Mouse (Mus musculus) limb, embryonic 13.5 days (tissue): ENCODE measurements around the gene Zbtb46. TPM values are rescaled to one million over a fixed set of nuclear protein-coding genes. Genes with fewer than 3 reads are reported as not detected.

Experiments used
- ATAC-seq: fragments of 200-750 bp; cut with Nextera tagmentation; 2 replicates; pipeline ENCODE4 v1.8.0; 2017; ENCODE audit warnings: low read depth, moderate number of reproducible peaks, moderate TSS enrichment; ENCODE audit not compliant: low FRiP score
- H3K27ac ChIP-seq: fragments of 300-500 bp; sonication (generic); 2 replicates; pipeline ENCODE4 v1.5.1; 2015; ENCODE audit warnings: inconsistent platforms, mild to moderate bottlenecking, moderate library complexity
- H3K27me3 ChIP-seq: fragments of 300-500 bp; sonication (generic); 2 replicates; pipeline ENCODE4 v1.6.1; 2015; ENCODE audit warnings: mild to moderate bottlenecking, inconsistent platforms
- H3K36me3 ChIP-seq: fragments of 300-500 bp; sonication (generic); 2 replicates; pipeline ENCODE4 v1.6.1; 2015; ENCODE audit warnings: inconsistent platforms, mild to moderate bottlenecking, moderate library complexity
- H3K4me1 ChIP-seq: fragments of 300-500 bp; sonication (generic); 2 replicates; pipeline ENCODE4 v1.6.1; 2015; ENCODE audit warnings: inconsistent platforms
- H3K4me2 ChIP-seq: fragments of 300-500 bp; sonication (generic); replicated peaks from 2 replicates; pipeline ENCODE4 v1.6.1; 2015; ENCODE audit warnings: inconsistent platforms, mild to moderate bottlenecking, moderate library complexity
- H3K4me3 ChIP-seq: fragments of 300-500 bp; sonication (generic); 2 replicates; pipeline ENCODE4 v1.5.1; 2015; ENCODE audit warnings: moderate library complexity, mild to moderate bottlenecking, inconsistent platforms
- H3K9ac ChIP-seq: fragments of 300-500 bp; sonication (generic); 2 replicates; pipeline ENCODE4 v1.6.1; 2015; ENCODE audit warnings: mild to moderate bottlenecking, inconsistent platforms
- H3K9me3 ChIP-seq: fragments of 300-500 bp; sonication (generic); 2 replicates; pipeline ENCODE4 v1.6.1; 2016; ENCODE audit warnings: inconsistent platforms
- WGBS: fragments of 180-500 bp; shearing (Covaris S2); methylation state at CpG from one replicate; pipeline ENCODE4 v1.1.7; 2015; 5-methylcytosine and 5-hydroxymethylcytosine counted together
- polyA plus RNA-seq: library from polyadenylated mRNA; unstranded; fragments of >200 nt; fragmentation: Nextera tagmentation; extraction: Ambion mirVana; gene quantifications from 2 replicates; pipeline ENCODE4 v1.2.1, GENCODE M21; 2015

The Zbtb46 gene
- polyA plus RNA-seq, 1 experiment from 2014 or later: 5.7 TPM

- peak overlapping the region; percentile 45; the same call in 1 of the 2 replicates for H3K27ac ChIP-seq
- H3K4me2 ChIP-seq: peak overlapping the region; percentile 23
- no peaks in the 10 kb centered on the region for H3K9me3 ChIP-seq
- no peaks in the 10 kb centered on the region for H3K36me3 ChIP-seq
- H3K9ac ChIP-seq: 0 out of 2 replicates have a peak overlapping the region, but pooled peaks have one; percentile 19
- no peak overlapping the region for H3K4me3 ChIP-seq
- H3K27me3 ChIP-seq: no peaks in the 10 kb centered on the region
- peak; percentile 58; the same call in 1 of the 2 replicates for ATAC-seq
- peaks cover 24% of the 10 kb centered on the region for H3K4me1 ChIP-seq
- 28% methylated on average over 5 of the region's 5 CpGs for WGBS
These were observed 28.4 kb upstream of the Zbtb46 start for GRCm38 (mm10) chr2:181487338-181488277.

- Histone ChIP-seq H3K9ac (no peak overlapping the region), H3K27me3 (no peaks in the 10 kb centered on the region), H3K4me3 (no peak overlapping the region), H3K27ac (no peak overlapping the region), H3K9me3 (no peaks in the 10 kb centered on the region), H3K4me2 (no peak overlapping the region), H3K4me1 (peaks cover 24% of the 10 kb centered on the region), H3K36me3 (no peaks in the 10 kb centered on the region)
- no peak for ATAC-seq
- WGBS: 7% methylated on average over 1 of the region's 1 CpGs
These were observed 26.5 kb upstream of the Zbtb46 start for GRCm38 (mm10) chr2:181485741-181486140.

- no peak overlapping the region for H3K4me3 ChIP-seq
- no peak overlapping the region for H3K9ac ChIP-seq
- 81% methylated on average over 6 of the region's 6 CpGs for WGBS
- no peaks in the 10 kb centered on the region for H3K36me3 ChIP-seq
- H3K4me2 ChIP-seq: no peak overlapping the region
- H3K4me1 ChIP-seq: peaks cover 24% of the 10 kb centered on the region
- no peaks in the 10 kb centered on the region for H3K27me3 ChIP-seq
- no peak overlapping the region for H3K27ac ChIP-seq
- no peaks in the 10 kb centered on the region for H3K9me3 ChIP-seq
- ATAC-seq: no peak
These were observed 25.4 kb upstream of the Zbtb46 start for GRCm38 (mm10) chr2:181484456-181485233.

- Histone ChIP-seq H3K27ac (no peak overlapping the region), H3K4me2 (no peak overlapping the region; the same call in 1 of the 2 replicates), H3K4me3 (no peak overlapping the region), H3K27me3 (no peaks in the 10 kb centered on the region), H3K9me3 (no peaks in the 10 kb centered on the region), H3K9ac (0 out of 2 replicates have a peak overlapping the region, but pooled peaks have one; percentile 13), H3K4me1 (peaks cover 24% of the 10 kb centered on the region), H3K36me3 (no peaks in the 10 kb centered on the region)
- ATAC-seq: no peak
- WGBS: 37% methylated on average over 7 of the region's 7 CpGs
These were observed 24.5 kb upstream of the Zbtb46 start for GRCm38 (mm10) chr2:181483562-181484318.

GRCm38 (mm10) chr2:181483120-181483519 lies 23.9 kb upstream of the Zbtb46 start:
- no peak overlapping the region for H3K9ac ChIP-seq
- H3K4me1 ChIP-seq: peaks cover 22% of the 10 kb centered on the region
- H3K36me3 ChIP-seq: no peaks in the 10 kb centered on the region
- no peaks in the 10 kb centered on the region for H3K9me3 ChIP-seq
- no peak overlapping the region for H3K4me2 ChIP-seq
- no peak for ATAC-seq
- no peak overlapping the region for H3K4me3 ChIP-seq
- H3K27me3 ChIP-seq: no peaks in the 10 kb centered on the region
- H3K27ac ChIP-seq: no peak overlapping the region
- 58% methylated on average over 2 of the region's 2 CpGs for WGBS

GRCm38 (mm10) chr2:181472256-181472827 lies 13.1 kb upstream of the Zbtb46 start:
- H3K4me2 ChIP-seq: no peak overlapping the region
- H3K27ac ChIP-seq: no peak overlapping the region
- no peak overlapping the region for H3K4me3 ChIP-seq
- no peaks in the 10 kb centered on the region for H3K36me3 ChIP-seq
- no peak for ATAC-seq
- 68% methylated on average over 1 of the region's 1 CpGs for WGBS
- H3K27me3 ChIP-seq: no peaks in the 10 kb centered on the region
- H3K9me3 ChIP-seq: no peaks in the 10 kb centered on the region
- no peak overlapping the region for H3K9ac ChIP-seq
- H3K4me1 ChIP-seq: peaks cover 4% of the 10 kb centered on the region; the same call in 1 of the 2 replicates

GRCm38 (mm10) chr2:181471246-181471645 lies 12.0 kb upstream of the Zbtb46 start:
- H3K4me2 ChIP-seq: no peak overlapping the region
- H3K27ac ChIP-seq: no peak overlapping the region
- 44% methylated on average over 5 of the region's 5 CpGs for WGBS
- no peaks in the 10 kb centered on the region for H3K9me3 ChIP-seq
- H3K4me1 ChIP-seq: peaks cover 4% of the 10 kb centered on the region; the same call in 1 of the 2 replicates
- H3K36me3 ChIP-seq: no peaks in the 10 kb centered on the region
- no peak for ATAC-seq
- no peak overlapping the region for H3K9ac ChIP-seq
- H3K4me3 ChIP-seq: no peak overlapping the region
- no peaks in the 10 kb centered on the region for H3K27me3 ChIP-seq

GRCm38 (mm10) chr2:181470285-181470684 lies 11.1 kb upstream of the Zbtb46 start:
- peaks cover 4% of the 10 kb centered on the region; the same call in 1 of the 2 replicates for H3K4me1 ChIP-seq
- H3K9ac ChIP-seq: no peak overlapping the region
- H3K4me2 ChIP-seq: no peak overlapping the region
- H3K27ac ChIP-seq: no peak overlapping the region
- H3K9me3 ChIP-seq: no peaks in the 10 kb centered on the region
- no peaks in the 10 kb centered on the region for H3K36me3 ChIP-seq
- no peak for ATAC-seq
- H3K4me3 ChIP-seq: no peak overlapping the region
- WGBS: 61% methylated on average over 2 of the region's 2 CpGs
- H3K27me3 ChIP-seq: 0 out of 2 replicates have a peak, but pooled peaks cover 5% of the 10 kb centered on the region

GRCm38 (mm10) chr2:181465423-181465822 lies 6.2 kb upstream of the Zbtb46 start:
- no peak overlapping the region for H3K4me2 ChIP-seq
- H3K27ac ChIP-seq: no peak overlapping the region
- H3K4me1 ChIP-seq: peaks cover 3% of the 10 kb centered on the region; the same call in 1 of the 2 replicates
- H3K4me3 ChIP-seq: no peak overlapping the region
- H3K9ac ChIP-seq: no peak overlapping the region
- 55% methylated on average over 3 of the region's 3 CpGs for WGBS
- H3K36me3 ChIP-seq: no peaks in the 10 kb centered on the region
- H3K27me3 ChIP-seq: peaks cover 49% of the 10 kb centered on the region
- ATAC-seq: no peak
- H3K9me3 ChIP-seq: no peaks in the 10 kb centered on the region

- no peak overlapping the region for H3K27ac ChIP-seq
- 45% methylated on average over 7 of the region's 7 CpGs for WGBS
- H3K27me3 ChIP-seq: peaks cover 68% of the 10 kb centered on the region
- no peaks in the 10 kb centered on the region for H3K9me3 ChIP-seq
- H3K36me3 ChIP-seq: no peaks in the 10 kb centered on the region
- no peak overlapping the region for H3K4me2 ChIP-seq
- H3K4me1 ChIP-seq: peaks cover 13% of the 10 kb centered on the region
- no peak overlapping the region for H3K4me3 ChIP-seq
- no peak for ATAC-seq
- no peak overlapping the region for H3K9ac ChIP-seq
These were observed 3.9 kb upstream of the Zbtb46 start for GRCm38 (mm10) chr2:181463008-181463738.

GRCm38 (mm10) chr2:181462604-181463003 lies 3.4 kb upstream of the Zbtb46 start:
- 86% methylated on average over 1 of the region's 1 CpGs for WGBS
- Histone ChIP-seq H3K4me3 (no peak overlapping the region), H3K4me1 (peaks cover 18% of the 10 kb centered on the region), H3K36me3 (no peaks in the 10 kb centered on the region), H3K9ac (no peak overlapping the region), H3K9me3 (no peaks in the 10 kb centered on the region), H3K4me2 (no peak overlapping the region), H3K27ac (no peak overlapping the region), H3K27me3 (peaks cover 73% of the 10 kb centered on the region)
- no peak for ATAC-seq
